Mouse (Mus musculus) kidney, embryonic 14.5 days (tissue): ENCODE results near the gene Fance. TPM values are rescaled to one million over a fixed set of nuclear protein-coding genes. Genes with fewer than 3 reads are reported as not detected.

Source experiments
- ATAC-seq: fragments of 200-750 bp; cut with Nextera tagmentation; 2 replicates; pipeline ENCODE4 v1.8.0; 2017; ENCODE audit warnings: moderate number of reproducible peaks, mild to moderate bottlenecking, moderate TSS enrichment, moderate library complexity; ENCODE audit not compliant: low FRiP score, low TSS enrichment
- H3K27ac ChIP-seq: fragments of 300-500 bp; sonication (generic); 2 replicates; pipeline ENCODE4 v1.5.1; 2014; ENCODE audit warnings: low read depth, mild to moderate bottlenecking, low read length, moderate library complexity, mixed read lengths
- H3K27me3 ChIP-seq: fragments of 300-500 bp; sonication (generic); 2 replicates; pipeline ENCODE4 v1.6.1; 2014; ENCODE audit warnings: mild to moderate bottlenecking, low read length; ENCODE audit not compliant: control insufficient read depth, insufficient read depth
- H3K36me3 ChIP-seq: fragments of 300-500 bp; sonication (generic); 2 replicates; pipeline ENCODE4 v1.6.1; 2014; ENCODE audit warnings: low read length, mixed read lengths; ENCODE audit not compliant: control insufficient read depth, insufficient read depth
- H3K4me1 ChIP-seq: fragments of 300-500 bp; sonication (generic); 2 replicates; pipeline ENCODE4 v1.6.1; 2014; ENCODE audit warnings: low read length, mixed read lengths; ENCODE audit not compliant: control insufficient read depth, insufficient read depth
- H3K4me2 ChIP-seq: fragments of 300-500 bp; sonication (generic); replicated peaks from 2 replicates; pipeline ENCODE4 v1.6.1; 2014; ENCODE audit warnings: low read depth, mild to moderate bottlenecking, low read length
- H3K4me3 ChIP-seq: fragments of 300-500 bp; sonication (generic); 2 replicates; pipeline ENCODE4 v1.5.1; 2014; ENCODE audit warnings: mild to moderate bottlenecking, low read length
- H3K9ac ChIP-seq: fragments of 300-500 bp; sonication (generic); 2 replicates; pipeline ENCODE4 v1.6.1; 2014; ENCODE audit warnings: low read depth, mild to moderate bottlenecking, low read length, moderate library complexity
- H3K9me3 ChIP-seq: fragments of 300-500 bp; sonication (generic); 2 replicates; pipeline ENCODE4 v1.6.1; 2016; ENCODE audit warnings: low read length; ENCODE audit not compliant: control insufficient read depth
- WGBS: fragments of 180-500 bp; shearing (Covaris S2); extraction: QIAGEN DNeasy Blood & Tissue Kit; methylation state at CpG from one replicate; pipeline ENCODE4 v1.1.7; 2014; 5-methylcytosine and 5-hydroxymethylcytosine counted together
- polyA plus RNA-seq: library from polyadenylated mRNA; unstranded; fragments of >200 nt; fragmentation: Nextera tagmentation; extraction: Ambion mirVana; gene quantifications from 2 replicates; pipeline ENCODE4 v1.2.1, GENCODE M21; 2014

Fance gene
- polyA plus RNA-seq, 1 experiment from 2014 or later, result 31.9 TPM

DNA sequence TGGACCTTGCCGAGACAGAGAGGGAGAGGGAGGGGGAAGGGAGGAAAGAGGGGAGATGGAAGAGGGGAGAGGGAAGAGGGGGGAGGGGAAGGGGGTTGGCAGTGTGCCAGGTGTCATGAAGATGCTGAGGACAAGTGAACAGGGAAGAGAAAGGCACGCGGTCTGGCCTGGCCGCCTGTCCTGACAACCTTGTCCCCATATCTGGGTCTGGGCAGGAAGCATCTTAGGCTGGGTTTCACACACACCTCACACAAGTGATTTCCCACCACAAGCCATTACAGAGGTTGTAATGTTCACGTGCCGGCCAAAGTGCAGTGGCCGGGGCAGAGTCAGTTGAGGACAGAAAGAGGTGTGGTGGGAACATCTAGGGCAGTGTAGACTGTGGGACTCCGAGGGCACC lies 25.7 kb upstream of the Fance start:
- no peak overlapping the region for H3K9ac ChIP-seq
- no peak overlapping the region for H3K27ac ChIP-seq
- H3K4me3 ChIP-seq, result no peak overlapping the region
- H3K9me3 ChIP-seq, result no peaks in the 10 kb centered on the region; the same call in 1 of the 2 replicates
- no peaks in the 10 kb centered on the region for H3K27me3 ChIP-seq
- H3K4me1 ChIP-seq, result peaks cover 37% of the 10 kb centered on the region
- WGBS, result 67% methylated on average over 8 of the region's 8 CpGs
- no peak overlapping the region for H3K4me2 ChIP-seq
- ATAC-seq, result no peak
- no peaks in the 10 kb centered on the region for H3K36me3 ChIP-seq

DNA sequence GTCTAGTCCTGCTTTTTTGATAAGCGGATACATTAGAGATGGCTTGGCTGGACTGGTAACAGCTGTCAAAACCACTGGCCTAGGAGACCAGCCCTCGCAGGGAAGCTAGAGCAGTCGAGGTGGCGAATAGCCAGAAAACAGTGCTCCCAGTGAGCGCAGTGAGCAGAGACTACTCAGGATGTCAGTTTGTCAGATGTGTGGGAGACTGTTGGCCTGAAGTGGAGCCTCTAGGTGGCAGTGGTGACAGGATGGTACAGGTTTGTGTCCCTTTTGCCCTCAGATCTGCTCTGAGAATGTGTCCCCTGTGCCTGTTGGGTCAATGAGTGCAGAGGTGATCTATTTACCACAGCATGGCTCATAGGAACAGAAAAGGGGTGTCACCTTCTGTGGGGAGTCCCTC lies 25.3 kb upstream of the Fance start:
- Histone ChIP-seq H3K36me3 (no peaks in the 10 kb centered on the region), H3K9ac (no peak overlapping the region), H3K27me3 (no peaks in the 10 kb centered on the region), H3K4me3 (no peak overlapping the region), H3K4me1 (peaks cover 37% of the 10 kb centered on the region), H3K9me3 (no peaks in the 10 kb centered on the region; the same call in 1 of the 2 replicates), H3K4me2 (no peak overlapping the region), H3K27ac (no peak overlapping the region)
- ATAC-seq, result no peak
- 63% methylated on average over 5 of the region's 5 CpGs for WGBS

DNA sequence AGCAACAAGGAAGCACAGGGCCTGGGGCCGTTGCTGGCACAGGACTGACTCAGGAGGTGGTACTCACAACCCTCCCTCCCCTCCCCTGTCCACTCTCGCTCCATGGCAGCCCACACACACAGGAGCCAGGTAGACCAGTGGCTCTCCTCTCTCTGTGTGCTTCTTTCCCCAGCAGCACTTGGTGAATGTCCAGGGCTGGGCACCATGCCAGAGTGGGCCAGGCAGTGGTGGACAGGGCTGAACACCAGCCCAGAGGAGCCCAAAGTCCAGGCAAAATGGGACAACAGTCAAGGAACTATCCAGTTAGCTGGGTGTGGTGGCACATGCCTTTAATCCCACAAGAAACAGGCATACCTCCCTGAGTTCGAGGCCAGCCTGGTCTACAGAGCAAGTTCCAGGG lies 23.1 kb upstream of the Fance start:
- ATAC-seq, result no peak
- Histone ChIP-seq H3K9me3 (no peaks in the 10 kb centered on the region; the same call in 1 of the 2 replicates), H3K36me3 (no peaks in the 10 kb centered on the region), H3K4me3 (no peak overlapping the region), H3K27ac (no peak overlapping the region), H3K9ac (no peak overlapping the region), H3K27me3 (no peaks in the 10 kb centered on the region), H3K4me1 (peaks cover 31% of the 10 kb centered on the region), H3K4me2 (no peak overlapping the region)
- 81% methylated on average over 3 of the region's 3 CpGs for WGBS

DNA sequence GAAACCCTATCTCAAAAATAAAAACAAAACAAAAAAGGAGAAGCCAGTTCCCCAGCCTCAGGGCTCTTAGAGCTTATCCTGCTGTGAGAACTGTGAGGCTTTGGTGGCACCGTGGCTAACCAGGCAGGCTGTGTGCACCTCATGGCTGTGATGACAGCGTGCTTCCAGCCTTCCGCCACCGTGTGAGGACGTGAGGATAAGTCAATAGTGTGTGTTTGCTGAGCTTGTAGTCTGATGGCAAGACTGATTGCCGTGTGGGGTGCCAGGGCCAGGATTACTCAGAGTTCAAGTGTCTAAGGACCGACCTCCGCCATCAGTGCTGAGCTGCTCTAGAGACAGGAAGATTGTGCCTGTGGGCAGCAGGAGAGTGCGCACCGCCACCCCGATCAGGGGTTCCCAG lies 22.6 kb upstream of the Fance start:
- Histone ChIP-seq H3K27ac (no peak overlapping the region), H3K9ac (no peak overlapping the region), H3K9me3 (no peaks in the 10 kb centered on the region; the same call in 1 of the 2 replicates), H3K4me2 (no peak overlapping the region), H3K4me1 (peaks cover 29% of the 10 kb centered on the region), H3K36me3 (no peaks in the 10 kb centered on the region), H3K27me3 (no peaks in the 10 kb centered on the region), H3K4me3 (no peak overlapping the region)
- 75% methylated on average over 11 of the region's 11 CpGs for WGBS
- ATAC-seq, result no peak

DNA sequence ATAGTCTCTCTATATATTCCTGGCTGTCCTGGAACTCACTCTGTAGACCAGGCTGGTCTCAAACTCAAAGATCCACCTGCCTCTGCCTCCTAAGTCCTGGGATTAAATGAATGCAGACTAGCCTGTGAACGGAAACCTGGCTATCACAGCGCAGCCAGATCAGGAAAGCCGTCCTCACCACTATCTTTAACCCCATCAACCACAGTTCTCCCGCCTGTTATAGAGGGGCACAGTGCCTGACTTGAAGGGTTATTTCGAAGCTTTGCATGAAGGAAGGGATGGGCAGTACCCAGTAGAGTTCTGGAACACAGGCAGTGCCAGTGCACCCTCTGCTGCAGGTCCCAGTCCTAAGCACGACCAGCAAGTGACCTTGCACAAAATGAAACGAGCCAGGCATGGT lies 22.0 kb upstream of the Fance start:
- Histone ChIP-seq H3K9ac (no peak overlapping the region), H3K27ac (no peak overlapping the region), H3K4me1 (peaks cover 22% of the 10 kb centered on the region), H3K27me3 (no peaks in the 10 kb centered on the region), H3K9me3 (no peaks in the 10 kb centered on the region; the same call in 1 of the 2 replicates), H3K4me3 (no peak overlapping the region), H3K4me2 (no peak overlapping the region), H3K36me3 (no peaks in the 10 kb centered on the region)
- WGBS, result 82% methylated on average over 7 of the region's 7 CpGs
- no peak for ATAC-seq

DNA sequence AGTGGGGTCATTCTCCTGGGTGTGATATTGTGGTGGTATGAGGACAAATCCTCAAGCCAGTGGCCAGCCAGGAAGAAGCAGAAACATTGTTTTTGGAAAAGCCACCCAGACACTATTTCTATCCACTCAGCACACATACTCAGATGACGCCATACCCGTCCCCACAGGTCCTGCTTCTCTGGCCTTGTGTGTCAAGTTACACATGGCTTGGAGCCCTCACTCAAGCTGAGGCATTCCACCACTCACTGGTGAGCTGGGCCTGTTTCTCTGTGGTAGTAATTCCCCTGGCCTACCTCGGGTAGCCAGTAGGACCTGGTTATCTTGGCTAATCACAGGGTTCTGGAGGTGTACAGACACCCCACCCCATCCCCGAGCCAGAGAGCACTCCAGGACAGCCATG lies 19.6 kb upstream of the Fance start:
- no peak overlapping the region for H3K4me2 ChIP-seq
- H3K27me3 ChIP-seq, result no peaks in the 10 kb centered on the region
- H3K4me3 ChIP-seq, result no peak overlapping the region
- H3K36me3 ChIP-seq, result peaks cover 9% of the 10 kb centered on the region
- H3K9ac ChIP-seq, result no peak overlapping the region
- 0 out of 2 replicates have a peak, but pooled peaks cover 6% of the 10 kb centered on the region for H3K4me1 ChIP-seq
- no peaks in the 10 kb centered on the region; the same call in 1 of the 2 replicates for H3K9me3 ChIP-seq
- no peak for ATAC-seq
- 51% methylated on average over 4 of the region's 4 CpGs for WGBS
- H3K27ac ChIP-seq, result no peak overlapping the region

DNA sequence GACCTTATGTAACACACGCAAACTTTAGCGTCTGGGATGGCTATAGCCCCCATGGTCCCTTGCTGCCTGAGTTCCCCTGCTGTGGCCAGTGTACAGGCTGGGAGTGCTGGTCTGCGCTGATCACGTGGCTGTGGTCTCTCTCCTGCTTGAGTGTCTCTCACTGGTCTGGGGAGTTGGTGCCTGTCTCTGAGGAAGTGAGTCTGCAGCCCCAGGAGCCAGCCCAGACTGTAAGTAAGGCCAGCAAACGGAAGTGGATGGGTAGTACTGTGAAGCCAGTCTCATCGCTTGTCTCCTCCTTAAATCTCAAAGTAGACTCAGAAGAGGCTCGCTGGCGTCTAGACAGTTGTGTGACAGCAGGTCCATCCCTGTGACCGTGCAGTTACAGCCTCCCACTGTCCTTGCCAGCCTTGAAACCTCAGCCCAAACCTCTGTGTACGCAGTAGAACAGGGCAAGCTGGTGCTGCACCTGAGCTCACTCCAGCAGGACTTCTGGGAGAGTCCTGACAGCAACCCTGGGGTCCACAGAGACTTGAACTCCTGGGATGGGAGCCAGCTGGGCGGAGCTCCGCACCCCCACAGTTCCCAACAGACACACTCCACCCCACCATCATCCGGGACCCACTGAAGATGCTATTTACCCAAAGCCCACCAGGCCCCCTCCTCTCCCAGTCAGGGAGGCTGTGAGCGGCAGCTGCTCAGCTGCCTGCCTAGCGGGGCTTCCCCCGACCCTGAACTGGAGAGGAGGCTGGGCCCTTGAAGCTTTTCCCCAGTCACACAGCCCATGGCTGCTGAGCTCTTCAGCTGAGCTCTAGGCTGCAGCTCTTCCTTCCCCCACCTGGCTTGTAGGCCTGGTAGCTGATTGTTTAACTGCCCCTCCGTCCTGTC lies 18.6 kb upstream of the Fance start:
- peaks cover 9% of the 10 kb centered on the region; the same call in 1 of the 2 replicates for H3K4me1 ChIP-seq
- H3K36me3 ChIP-seq, result peaks cover 12% of the 10 kb centered on the region
- H3K4me3 ChIP-seq, result no peak overlapping the region
- H3K27me3 ChIP-seq, result no peaks in the 10 kb centered on the region
- H3K27ac ChIP-seq, result no peak overlapping the region
- no peak overlapping the region for H3K9ac ChIP-seq
- H3K9me3 ChIP-seq, result no peaks in the 10 kb centered on the region; the same call in 1 of the 2 replicates
- WGBS, result 67% methylated on average over 17 of the region's 17 CpGs
- 0 out of 2 replicates have a peak, but pooled peaks have one; percentile 32 for ATAC-seq
- no peak overlapping the region for H3K4me2 ChIP-seq

DNA sequence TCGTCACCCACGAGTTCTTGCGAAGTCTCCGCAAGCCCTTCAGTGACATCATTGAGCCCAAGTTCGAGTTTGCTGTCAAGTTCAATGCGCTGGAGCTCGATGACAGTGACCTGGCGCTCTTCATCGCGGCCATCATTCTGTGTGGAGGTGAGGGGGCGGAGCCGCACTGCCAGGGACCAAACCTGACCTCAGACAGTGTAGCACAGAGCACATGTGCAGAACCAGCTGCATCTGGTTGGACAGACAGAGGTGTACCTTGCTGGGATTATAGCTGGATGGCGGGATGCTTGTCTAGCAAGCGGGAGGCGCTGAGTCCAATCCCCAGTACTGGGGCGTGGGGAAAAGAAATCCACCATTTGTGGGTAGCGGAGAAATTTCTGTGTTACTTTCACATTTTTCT lies 14.4 kb upstream of the Fance start:
- no peak overlapping the region for H3K4me2 ChIP-seq
- H3K4me3 ChIP-seq, result no peak overlapping the region
- no peaks in the 10 kb centered on the region for H3K9me3 ChIP-seq
- peaks cover 12% of the 10 kb centered on the region for H3K36me3 ChIP-seq
- H3K27me3 ChIP-seq, result no peaks in the 10 kb centered on the region
- peaks cover 17% of the 10 kb centered on the region; the same call in 1 of the 2 replicates for H3K4me1 ChIP-seq
- H3K27ac ChIP-seq, result no peak overlapping the region
- no peak for ATAC-seq
- H3K9ac ChIP-seq, result no peak overlapping the region
- 95% methylated on average over 17 of the region's 17 CpGs for WGBS

DNA sequence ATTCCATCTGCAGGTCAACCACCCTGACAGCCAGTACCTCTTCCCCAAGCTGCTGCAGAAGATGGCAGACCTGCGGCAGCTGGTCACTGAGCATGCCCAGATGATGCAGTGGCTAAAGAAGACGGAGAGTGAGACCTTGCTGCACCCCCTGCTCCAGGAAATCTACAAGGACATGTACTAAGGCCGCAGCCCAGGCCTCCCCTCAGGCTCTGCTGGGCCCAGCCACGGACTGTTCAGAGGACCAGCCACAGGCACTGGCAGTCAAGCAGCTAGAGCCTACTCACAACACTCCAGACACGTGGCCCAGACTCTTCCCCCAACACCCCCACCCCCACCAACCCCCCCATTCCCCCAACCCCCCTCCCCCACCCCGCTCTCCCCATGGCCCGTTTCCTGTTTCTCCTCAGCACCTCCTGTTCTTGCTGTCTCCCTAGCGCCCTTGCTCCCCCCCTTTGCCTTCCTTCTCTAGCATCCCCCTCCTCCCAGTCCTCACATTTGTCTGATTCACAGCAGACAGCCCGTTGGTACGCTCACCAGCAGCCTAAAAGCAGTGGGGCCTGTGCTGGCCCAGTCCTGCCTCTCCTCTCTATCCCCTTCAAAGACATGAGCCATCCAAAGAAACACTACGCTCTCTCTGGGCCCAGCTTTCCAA lies 13.5 kb upstream of the Fance start:
- Histone ChIP-seq H3K36me3 (peaks cover 12% of the 10 kb centered on the region), H3K9me3 (no peaks in the 10 kb centered on the region), H3K4me2 (no peak overlapping the region), H3K27ac (no peak overlapping the region), H3K4me3 (no peak overlapping the region), H3K27me3 (no peaks in the 10 kb centered on the region), H3K9ac (no peak overlapping the region), H3K4me1 (peaks cover 17% of the 10 kb centered on the region; the same call in 1 of the 2 replicates)
- 31% methylated on average over 11 of the region's 11 CpGs for WGBS
- ATAC-seq, result peak; percentile 50; the same call in 1 of the 2 replicates
